Mouse (Mus musculus) MEL-GATA-1-ER (cell line): ENCODE results near the gene Trp53i11.

Source experiments
- DNase-seq: peaks from one replicate; pipeline ENCODE4 v3.0.0-alpha.2; 2012; ENCODE audit warnings: low read depth; ENCODE audit errors: extremely low read depth

The Trp53i11 gene

GRCm38 (mm10) chr2:93171929-93172328 lies 15.4 kb upstream of the Trp53i11 start:
- no peak for DNase-seq

DNA sequence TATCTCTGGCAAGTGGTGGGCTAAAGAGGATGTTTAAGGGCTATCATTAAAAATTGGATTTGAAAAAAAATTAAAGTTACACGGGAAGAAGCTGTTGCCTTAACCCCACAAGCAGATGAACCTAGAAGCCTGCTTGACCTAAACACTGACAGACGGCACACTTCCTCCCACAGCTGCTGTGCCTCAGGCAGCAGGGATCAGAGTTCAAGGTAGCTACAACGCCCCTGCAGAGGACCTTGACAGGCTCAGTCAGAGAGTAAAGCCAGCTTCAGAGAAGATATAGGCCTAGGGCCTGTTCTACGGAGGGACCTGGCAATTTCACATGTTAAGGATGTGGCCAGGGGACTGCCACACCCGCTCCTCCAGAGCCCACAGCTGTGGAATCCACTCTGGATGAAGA lies 14.9 kb upstream of the Trp53i11 start:
- no peak for DNase-seq

DNA sequence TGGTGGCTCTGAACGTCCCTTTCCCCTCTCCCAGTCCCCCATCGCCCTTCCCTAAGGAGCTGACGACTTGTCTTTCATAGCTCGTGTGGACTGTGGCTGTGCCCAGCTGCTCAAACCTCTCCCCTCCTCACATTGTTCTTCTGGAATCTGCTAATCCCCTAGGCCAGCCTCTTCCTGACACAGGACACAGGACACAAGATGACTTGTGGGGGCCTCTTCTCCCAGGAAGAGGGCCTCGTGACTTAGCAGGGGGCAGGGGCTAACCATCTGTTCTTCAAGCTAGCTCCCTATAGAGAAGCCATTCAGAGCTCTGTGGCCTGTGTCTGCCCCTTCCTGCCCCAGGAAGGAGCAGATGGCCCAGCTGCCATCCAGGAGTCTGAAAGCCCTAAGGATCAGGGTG lies 13.2 kb upstream of the Trp53i11 start:
- DNase-seq = no peak

- DNase-seq = no peak
These were observed 12.1 kb upstream of the Trp53i11 start for GRCm38 (mm10) chr2:93175278-93175677.

DNA sequence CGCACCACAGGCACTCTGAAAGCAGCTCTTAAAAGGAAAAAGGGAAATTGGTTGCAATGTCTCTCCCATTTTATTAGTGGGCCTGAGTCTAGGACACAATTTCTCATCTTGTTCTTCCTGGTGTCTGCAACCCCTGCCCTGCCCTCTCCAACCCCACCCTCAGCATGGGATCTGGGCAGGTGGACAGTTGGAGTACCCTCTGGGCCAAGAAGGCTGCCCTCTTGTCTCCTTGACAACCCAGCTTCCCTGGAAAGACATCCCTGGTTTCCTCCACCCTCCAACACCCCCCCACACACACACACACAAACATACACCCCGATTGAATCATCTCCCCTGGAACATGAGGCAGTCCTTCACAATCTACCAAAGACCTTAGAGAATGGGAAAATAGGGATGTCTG lies 11.6 kb upstream of the Trp53i11 start:
- DNase-seq = no peak

- DNase-seq = no peak
These were observed 11.1 kb upstream of the Trp53i11 start for GRCm38 (mm10) chr2:93176193-93176798.

- no peak for DNase-seq
These were observed 10.3 kb upstream of the Trp53i11 start for GRCm38 (mm10) chr2:93176871-93177667.

DNA sequence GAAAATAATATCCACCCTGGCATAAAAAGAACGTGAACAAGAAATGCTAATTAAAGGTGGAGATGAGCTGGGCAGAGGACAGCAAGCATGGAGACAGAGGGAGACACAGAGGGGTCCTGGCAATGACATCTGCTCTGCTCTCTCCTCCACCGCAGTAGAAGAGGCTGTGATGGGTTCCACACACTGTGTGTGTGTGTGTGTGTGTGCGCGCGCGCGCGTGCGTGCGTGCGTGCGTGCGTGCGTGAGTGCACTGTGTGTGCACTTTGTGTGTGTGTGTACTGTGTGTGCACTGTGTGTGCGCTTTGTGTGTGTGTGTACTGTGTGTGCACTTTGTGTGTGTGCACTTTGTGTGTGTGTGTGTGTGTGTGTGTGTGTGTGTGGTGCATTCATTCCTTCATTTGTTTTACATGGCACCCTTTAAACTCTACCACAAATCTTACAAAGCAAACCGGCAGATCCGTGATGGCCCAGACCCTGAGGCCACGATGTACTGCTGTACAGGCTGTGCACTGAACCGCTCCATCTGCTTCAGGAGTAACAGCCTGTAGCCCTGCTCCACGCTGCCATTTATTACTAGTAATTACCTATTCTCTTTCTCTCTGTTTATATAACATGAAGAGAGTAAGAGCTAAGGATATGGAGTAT lies 9.6 kb upstream of the Trp53i11 start:
- DNase-seq = no peak

DNA sequence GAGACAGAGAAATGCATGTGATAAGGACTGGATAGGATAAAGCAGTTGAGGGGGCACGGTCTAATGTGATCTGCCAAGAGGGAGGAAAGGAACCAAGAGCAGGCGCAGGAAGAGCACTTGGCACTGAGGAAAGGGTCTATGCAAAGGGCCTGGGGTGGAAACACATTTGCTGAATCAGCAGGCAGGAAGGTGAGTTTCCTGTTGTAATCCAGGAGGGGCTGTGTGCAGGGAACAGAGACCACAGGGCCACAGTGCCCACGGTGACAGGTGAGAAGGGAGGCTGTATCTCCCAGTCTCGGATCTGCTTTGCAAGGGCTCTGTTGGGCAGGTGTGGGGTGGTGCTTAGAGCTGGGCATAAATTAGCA lies 9.1 kb upstream of the Trp53i11 start:
- DNase-seq = no peak

GRCm38 (mm10) chr2:93179603-93180002 lies 7.7 kb upstream of the Trp53i11 start:
- DNase-seq = no peak

DNA sequence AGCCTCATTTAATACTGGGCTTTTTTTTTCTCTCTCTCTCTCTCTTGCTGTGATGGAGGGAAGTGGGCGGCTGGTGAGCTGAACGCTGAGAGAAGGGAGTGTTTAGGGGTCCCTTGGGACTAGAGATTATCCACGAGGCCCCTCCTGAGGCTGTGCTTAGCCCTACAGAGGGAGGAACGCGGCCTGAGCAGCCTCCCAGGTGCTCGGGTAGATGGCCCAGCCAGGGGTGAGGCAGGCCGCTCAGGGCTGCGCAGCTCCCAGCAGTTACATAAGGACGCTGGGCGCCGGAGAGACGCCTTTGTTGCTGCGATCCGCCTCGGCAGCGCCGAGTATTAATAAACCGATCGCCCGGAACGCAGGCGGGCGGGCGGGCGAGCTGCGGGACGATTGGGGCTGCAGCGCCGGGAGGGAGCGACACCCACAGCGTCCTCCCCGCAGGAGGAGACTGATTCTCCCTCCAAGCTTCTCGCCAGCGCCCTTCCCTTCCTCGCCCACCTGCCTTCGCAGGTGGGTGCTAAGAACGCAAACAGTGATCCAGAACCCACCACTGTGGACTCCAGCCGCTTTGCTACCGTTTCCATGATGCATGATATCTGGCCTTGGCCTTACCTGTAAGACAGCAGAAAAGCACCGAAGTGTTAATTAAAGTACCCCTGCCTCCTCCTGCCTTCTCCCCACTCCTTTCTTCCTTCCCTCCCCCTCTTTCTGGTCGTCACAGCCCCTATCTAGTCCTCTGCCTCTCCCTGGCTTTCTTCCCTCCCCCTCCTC lies 7.1 kb upstream of the Trp53i11 start:
- no peak for DNase-seq

DNA sequence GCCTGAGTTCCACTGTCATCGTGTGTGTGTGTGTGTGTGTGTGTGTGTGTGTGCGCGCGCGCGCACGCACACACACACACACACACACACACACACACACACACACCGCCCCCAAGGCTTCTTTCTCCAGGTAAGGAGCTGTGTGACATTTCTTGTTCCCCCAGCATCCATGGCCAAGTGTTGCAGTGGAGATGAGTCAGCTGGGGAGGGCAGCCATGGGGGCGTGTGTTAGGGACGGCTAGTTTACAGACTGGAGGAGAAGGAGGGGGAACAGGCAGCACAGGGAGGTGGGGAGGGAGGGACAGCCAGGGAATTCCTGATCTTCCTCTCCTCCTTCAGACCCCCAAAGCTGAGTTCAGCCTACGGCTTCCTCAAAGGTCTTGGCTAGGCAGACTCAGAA lies 4.5 kb upstream of the Trp53i11 start:
- no peak for DNase-seq

DNA sequence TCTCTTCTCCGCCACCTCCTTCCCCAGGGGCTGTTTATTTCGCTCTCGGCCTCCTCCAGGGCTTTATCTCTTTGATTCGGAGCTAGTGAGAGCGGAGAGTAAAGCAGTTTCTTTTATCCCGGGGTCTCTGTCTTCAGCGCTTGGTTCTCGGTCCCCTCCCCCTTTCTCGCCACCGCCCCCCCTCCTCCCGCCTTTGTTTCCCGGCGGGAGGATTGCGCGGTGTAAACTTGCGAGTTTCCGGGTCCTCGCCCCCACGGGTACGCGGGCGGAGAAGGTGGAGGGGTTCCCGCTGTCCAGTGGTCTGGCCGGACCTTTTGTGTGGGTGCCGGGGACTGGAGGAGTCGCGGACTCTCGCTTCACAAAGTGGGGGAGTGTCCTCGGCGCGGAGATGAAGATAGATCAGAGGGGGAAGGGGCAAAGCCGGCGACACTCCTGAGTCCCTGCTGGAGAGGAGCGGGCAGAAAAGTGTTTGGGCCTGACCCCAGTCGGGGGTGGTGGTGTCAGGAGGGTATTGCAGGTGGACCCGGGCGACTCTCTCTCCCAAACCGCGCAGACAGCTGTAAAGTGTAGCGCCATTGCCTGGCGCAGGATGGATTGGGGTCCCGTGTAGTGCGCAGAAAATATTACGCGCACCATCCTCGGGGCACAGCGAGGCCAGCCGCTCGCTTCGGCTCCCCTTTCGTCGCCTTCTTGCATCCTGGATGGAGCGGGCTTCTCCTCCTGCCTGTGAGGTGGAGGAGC lies 842 bp downstream of the Trp53i11 start:
- DNase-seq = no peak

- no peak for DNase-seq
These were observed 1.6 kb downstream of the Trp53i11 start for GRCm38 (mm10) chr2:93188761-93189458.

GRCm38 (mm10) chr2:93190771-93191487 lies 3.6 kb downstream of the Trp53i11 start:
- no peak for DNase-seq

DNA sequence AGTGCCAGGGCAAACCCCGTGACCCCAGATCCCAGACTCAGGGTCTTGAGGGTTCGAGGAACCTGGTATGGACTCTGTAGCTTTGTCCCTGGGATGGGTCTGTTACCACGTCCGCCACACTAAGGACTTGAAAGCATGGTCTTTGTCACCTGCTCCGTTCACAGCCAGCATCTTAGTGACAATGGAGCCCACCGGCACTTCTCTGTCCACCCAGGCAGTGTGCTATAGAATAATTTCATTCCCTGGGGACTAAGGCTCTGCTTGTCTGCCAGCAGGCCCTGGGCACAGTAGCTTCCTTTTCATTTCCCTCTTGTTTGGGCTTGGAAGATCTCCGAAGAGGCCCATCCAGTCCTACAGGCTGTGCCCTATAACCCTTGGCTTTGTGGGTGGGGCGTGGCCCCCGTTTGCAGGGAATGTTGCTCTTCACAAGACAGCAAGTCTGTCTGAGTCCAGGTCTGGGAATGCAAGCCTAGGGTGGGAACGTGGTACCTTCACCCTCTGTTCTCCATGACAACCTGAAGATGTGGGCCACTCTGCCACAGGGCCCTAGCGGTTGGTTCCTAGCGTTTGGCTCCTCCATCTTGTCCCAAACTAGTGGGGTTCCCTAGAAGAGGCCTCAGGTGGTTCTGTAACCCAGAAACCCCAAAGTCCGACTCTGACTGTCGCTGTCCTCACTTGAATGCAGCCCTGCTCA lies 4.3 kb downstream of the Trp53i11 start:
- DNase-seq = no peak

- DNase-seq = no peak
These were observed 4.8 kb downstream of the Trp53i11 start for GRCm38 (mm10) chr2:93192182-93192560.

- no peak for DNase-seq
These were observed 5.3 kb downstream of the Trp53i11 start for GRCm38 (mm10) chr2:93192671-93193080.

DNA sequence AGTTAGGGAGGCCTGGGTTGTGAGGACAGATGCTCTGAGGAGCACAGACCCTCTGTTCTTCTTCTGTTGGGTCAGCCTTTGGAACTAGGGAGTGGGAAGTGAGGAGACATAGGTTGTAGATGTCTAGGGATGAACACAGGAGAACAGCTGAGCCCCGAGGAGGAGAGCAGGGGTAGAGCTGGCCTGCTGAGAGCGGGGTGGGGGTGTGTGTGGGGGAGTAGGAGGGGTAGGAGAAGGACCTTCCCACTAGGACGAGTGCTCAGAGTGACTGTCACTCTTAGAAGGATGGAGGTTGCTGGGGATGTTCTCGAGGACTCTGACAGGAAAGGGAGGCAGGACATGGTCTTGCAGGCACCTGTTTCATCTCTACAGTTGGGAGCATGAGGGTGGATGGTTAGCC lies 6.5 kb downstream of the Trp53i11 start:
- DNase-seq = no peak
